Mouse (Mus musculus) neutrophil, adult 59 days (primary cell): ENCODE measurements around the gene Rab8a. TPM values are rescaled to one million over a fixed set of nuclear protein-coding genes. Genes with fewer than 3 reads are reported as not detected.

ENCODE experiments used
- total RNA-seq, 2 experiments: library from RNA; stranded (reverse); gene quantifications; 1 replicate in 1 of 2; 2 replicates in 1 of 2; pipeline ENCODE4 v1.2.4; 2023

Gene Rab8a
- 100 to 1,000 TPM; 114 to 132 TPM for total RNA-seq

DNA sequence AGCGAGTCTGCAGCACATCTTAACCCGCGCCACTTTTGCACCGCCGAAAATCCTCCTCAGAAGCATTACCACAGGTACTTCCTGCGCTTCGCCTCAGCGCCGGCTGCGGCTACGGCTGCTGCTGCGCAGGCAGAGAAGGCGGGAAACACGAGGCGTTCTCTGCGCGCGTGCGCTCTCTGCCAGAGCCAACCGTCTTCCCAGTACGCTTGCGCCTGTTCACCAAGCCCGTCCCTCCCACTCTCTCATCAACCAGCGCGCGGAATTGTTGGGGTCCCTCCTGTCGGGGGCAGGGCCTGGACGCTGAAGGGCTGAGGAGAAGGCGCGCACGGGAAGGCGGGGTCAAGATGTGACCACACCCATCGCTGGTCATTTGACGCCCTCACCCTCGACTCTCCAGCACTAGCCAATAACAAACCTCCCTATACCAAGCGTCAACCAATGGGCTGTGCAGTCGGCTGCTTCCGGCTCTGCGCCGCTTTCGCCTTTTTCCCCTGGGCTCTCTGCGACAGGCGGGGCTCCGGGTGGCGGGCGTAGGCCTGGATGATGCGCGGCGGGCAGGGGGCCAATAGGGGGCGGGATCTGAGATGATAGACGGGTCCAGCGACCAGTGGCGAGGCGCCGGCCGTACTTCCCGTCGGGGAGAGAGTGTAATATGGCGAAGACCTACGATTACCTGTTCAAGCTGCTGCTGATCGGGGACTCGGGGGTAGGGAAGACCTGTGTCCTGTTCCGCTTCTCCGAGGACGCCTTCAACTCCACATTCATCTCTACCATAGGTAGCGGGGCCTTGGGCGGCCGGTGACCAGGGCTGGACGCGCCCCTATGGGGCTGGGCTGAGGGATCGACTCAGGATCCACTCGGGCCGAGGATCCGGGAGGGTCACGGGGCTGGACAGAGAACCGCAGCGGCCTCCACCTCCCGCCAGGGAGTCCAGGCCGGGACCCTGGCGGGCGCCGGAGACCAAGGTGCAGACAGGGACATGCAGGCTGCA, at the start of gene Rab8a:
TSS of gene Rab8a (plus strand) at position 494 of the 991 bp plus-strand sequence.

GRCm38 (mm10) chr8:72134756-72135445, 26.1 kb upstream of the Rab8a start, which contains the start of gene Tpm4:
TSS of gene Tpm4 (plus strand) at chr8:72134975.

GRCm38 (mm10) chr8:72189417-72190214, 28.6 kb downstream of the Rab8a start, which contains the start of gene Hsh2d:
TSS of gene Hsh2d (plus strand) at chr8:72189638.

DNA sequence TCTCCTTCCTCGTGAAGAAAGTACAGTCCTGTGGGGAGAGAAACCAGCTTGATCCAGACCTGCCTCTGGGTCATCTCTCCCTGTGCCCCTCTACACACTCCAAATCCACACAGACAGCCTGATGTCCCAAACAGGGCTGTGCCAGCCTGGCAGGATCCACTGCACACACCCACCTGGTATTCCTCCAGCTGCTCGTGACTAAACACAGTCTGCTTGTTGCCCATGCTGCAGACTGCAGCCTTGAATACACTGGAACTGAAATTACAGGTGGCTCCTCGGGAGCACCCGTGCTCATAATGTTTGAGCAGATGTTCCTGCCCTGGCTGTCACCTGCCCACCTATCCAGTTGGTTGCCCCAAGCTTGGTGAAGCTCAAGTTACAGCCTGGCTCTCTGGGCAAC, 51.8 kb downstream of the Rab8a start, which contains the start of gene Cib3:
TSS of gene Cib3 (minus strand) at position 87 of the 400 bp plus-strand sequence.

DNA sequence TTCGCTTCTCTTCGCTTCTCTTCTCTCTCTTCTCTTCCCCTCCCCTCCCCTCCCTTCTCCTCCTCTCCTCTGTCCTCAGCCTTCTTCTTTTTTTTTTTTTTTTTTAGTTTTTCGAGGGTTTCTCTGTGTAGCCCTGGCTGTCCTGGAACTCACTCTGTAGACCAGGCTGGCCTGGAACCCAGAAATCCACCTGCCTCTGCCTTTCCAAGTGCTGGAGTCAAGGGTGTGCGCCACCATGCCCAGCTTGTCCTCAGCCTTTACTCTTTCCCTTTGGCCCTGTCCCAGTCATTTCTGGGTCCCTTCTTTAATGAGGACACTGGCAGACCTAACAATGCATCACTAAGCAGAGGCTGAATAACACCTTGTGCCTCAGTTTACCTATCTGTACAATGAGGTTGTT, 52.5 kb downstream of the Rab8a start, which contains the start of gene Gm11034:
TSS of gene Gm11034 (minus strand) at position 101 of the 400 bp plus-strand sequence.

DNA sequence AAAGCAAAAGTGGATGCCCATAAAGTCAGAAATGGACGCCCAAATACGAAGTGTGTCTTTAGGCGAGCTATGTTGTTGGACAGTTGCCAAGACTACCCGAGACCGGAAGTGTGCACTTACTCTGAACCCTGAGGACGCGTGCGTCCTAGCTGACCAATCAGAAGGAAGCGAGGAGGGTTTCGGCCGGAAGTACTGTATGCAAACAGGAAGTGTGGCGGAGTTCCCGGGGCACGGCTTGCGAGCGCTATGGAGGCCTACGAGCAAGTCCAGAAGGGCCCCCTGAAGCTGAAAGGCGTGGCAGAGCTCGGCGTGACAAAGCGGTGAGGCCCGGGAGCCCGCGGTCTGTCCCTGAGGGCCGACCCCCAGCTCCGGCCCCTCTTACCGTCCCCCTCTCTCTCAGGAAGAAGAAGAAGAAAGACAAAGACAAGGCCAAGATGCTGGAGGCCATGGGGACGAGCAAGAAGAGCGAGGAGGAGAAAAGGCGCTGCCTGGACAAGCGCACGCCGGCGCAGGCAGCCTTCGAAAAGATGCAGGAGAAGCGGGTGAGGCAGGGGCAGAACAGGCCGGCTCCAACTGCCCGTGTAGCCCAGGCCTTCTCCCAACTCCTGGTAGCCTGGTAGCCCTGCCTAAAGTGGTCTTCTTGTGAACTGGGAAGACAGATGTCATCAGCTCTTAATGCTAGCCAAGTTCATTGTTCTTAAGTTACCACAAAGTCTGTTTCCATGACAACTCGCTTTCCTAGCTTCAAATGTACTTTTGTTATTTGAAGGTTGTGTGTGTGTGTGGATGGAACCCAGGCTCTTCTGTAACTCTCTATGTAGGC, 58.8 kb downstream of the Rab8a start, which contains the start of gene Fam32a:
TSS of gene Fam32a (plus strand) at position 190 of the 823 bp plus-strand sequence.

Other genes starting within 250 kb of the Rab8a start
- 1 to 10 TPM; 7.5 to 9.4 TPM for gene Zfp961, start 210.2 kb upstream of the Rab8a start, total RNA-seq
- gene Cyp4f18, start 151.6 kb upstream of the Rab8a start, total RNA-seq: 100 to 1,000 TPM; 261 to 276 TPM
- gene Olfr372, start 120.0 kb upstream of the Rab8a start, total RNA-seq: 1 to 10 TPM in 1 of 2 experiments, under 1 TPM in 1; 0.51 to 1.2 TPM
- gene Olfr373, start 78.0 kb upstream of the Rab8a start, total RNA-seq: under 1 TPM; 0.67 to 0.77 TPM
- gene Olfr374, start 54.2 kb upstream of the Rab8a start, total RNA-seq: under 1 TPM; 0.18 to 0.73 TPM
- gene Tpm4, start 26.2 kb upstream of the Rab8a start, total RNA-seq: 100 to 1,000 TPM; 197 to 224 TPM
- gene Hsh2d, start 28.4 kb downstream of the Rab8a start, total RNA-seq: 10 to 100 TPM; 14.7 to 16.8 TPM
- gene Cib3, start 51.6 kb downstream of the Rab8a start, total RNA-seq: under 1 TPM in 1 of 2 experiments, not detected in 1; 0.29 TPM
- gene Gm11034, start 52.4 kb downstream of the Rab8a start, total RNA-seq: not detected
- 100 to 1,000 TPM; 100 to 104 TPM for gene Fam32a, start 58.5 kb downstream of the Rab8a start, total RNA-seq
- gene Ap1m1, start 78.8 kb downstream of the Rab8a start, total RNA-seq: 100 to 1,000 TPM; 146 to 149 TPM
- 10 to 100 TPM; 76.5 to 81.0 TPM for gene Gm10282, start 144.1 kb downstream of the Rab8a start, total RNA-seq
- gene Klf2, start 157.8 kb downstream of the Rab8a start, total RNA-seq: 1,000 to 10,000 TPM; 1,455 to 2,115 TPM